Mouse (Mus musculus) left cerebral cortex, postnatal 14 days (tissue): Measurements from ENCODE around the gene Adat2. TPM values are rescaled to one million over a fixed set of nuclear protein-coding genes. Genes with fewer than 3 reads are reported as not detected.

ENCODE experiments used
- DNase-seq, 2 experiments: peaks; one replicate each; pipeline ENCODE4 v3.0.0; 2021 to 2022; ENCODE audit warnings: low spot score in 2 of 2, mixed read lengths in 1 of 2
- intact Hi-C: fragments of 180-260 bp; cut with DNase I; formaldehyde crosslinking; loops from one replicate; pipeline ENCODE4 v1.15.1; 2025
- total RNA-seq, 2 experiments: library from RNA; stranded (reverse); gene quantifications; 2 replicates each; pipeline ENCODE4 v1.2.3; 2021

Gene Adat2
- total RNA-seq, 2 experiments from 2014 or later: 7.8 to 8.0 TPM

DNA sequence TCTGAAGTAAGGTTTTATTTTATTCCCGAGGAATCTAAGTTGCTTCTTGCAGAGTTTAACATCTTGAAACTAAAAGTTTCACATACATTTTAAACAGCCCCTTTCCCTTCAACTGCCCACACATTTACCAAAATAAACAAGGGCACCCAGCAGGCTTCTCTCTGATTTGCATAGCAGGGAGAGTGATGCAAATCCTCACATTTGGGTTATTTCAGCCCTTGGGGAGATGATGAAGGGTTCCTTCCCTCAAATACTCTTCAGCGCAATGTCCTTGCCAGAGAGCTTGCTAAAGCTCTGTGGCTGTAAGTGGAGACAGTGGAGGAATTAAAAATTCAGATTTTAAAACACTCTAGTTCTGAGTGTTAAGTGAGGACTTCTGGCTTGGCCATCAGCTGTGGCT lies 35.2 kb downstream of the Adat2 start:
- peak; percentile 51 to 77 for DNase-seq

DNA sequence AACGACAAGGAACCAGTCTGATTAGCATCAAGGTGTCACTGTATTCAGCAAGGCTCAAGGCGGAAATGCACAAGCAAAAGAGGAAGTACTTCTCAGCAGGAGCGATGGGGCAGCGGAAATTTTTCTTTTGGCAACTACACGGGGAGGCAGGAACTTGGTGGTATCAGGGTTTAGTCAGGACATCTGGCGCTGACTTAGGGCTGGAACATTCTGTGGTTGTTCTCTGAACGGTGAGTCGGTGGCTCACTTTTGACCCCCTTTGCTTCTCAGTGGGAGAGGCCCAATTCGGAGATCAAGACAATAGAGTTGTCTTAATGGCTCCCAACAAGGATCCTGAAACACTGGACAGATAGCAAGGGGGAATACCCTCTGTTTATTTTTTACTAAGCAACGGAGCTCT lies 39.5 kb downstream of the Adat2 start:
- DNase-seq: no peak
- intact Hi-C loops: no loop called here

More for the DNA sequence above, 35.2 kb downstream of the Adat2 start:
- intact Hi-C loops: loop anchor here (1.0 kb wide), 1 partner anchor 23 kb away; no protein-coding TSS in a partner anchor

DNA sequence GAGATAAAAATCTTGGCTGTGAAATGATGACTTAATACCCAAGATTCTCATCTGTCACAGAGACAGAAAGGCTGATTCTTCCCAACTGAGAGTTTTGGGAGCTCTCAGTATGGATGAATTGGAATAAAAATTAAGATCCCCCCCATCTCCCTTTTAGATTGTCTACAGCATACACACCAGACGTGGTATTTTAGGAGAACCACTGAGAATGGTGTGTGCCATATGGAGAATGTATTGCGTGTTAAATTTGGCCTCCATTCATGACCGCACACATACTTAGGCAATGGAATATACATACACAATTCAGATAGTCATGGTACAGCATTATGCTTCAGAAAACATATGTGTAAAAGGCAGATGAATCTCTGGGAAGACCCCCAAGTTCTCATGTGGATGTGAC lies 40.8 kb downstream of the Adat2 start:
- intact Hi-C loops: no loop called here
- DNase-seq: no peak

DNA sequence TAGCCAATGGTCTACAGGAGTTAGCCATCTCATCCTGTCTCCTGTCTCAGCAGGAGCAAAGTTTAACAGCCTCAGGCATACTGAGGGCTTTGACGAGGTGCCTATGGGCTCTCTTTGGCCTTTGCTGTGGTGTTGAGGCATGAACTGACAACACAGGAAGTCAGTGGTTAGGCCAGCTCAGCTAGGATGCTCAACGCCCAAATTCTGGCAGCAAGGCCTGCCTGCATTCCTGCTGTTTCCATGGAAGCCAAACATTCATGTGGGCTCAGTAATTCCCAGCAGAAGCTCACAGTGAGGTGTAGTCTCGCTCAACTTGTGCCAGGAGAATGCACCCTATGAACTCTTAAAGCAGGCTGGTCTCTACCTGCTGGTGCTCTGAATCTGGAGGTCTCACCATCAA lies 43.4 kb downstream of the Adat2 start:
- peak; percentile 37 to 63 for DNase-seq
- intact Hi-C loops: loop anchor here (5.0 kb wide), 1 partner anchor 126 kb away; no protein-coding TSS in a partner anchor

DNA sequence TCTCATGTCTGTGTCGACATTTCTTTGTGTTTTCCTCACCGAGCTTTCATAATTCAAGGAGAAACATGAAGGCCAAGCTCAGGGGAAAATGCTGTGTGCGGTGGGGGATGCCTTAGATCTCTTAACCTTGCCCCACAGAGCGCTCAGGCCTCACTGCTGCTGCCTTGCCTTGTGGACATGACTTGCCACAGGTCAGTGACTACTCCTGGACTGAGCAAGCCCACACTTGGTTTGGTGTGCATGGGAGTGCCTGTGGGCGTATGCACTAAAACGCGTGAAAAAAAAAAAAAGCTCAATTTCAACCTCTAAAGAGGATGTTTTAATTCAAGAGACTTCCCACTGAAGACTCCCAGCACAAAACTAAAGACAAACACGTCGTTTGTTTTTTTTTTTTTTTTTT lies 44.2 kb downstream of the Adat2 start:
- no peak for DNase-seq
- intact Hi-C loops: loop anchor here (5.0 kb wide), 1 partner anchor 125 kb away; no protein-coding TSS in a partner anchor

DNA sequence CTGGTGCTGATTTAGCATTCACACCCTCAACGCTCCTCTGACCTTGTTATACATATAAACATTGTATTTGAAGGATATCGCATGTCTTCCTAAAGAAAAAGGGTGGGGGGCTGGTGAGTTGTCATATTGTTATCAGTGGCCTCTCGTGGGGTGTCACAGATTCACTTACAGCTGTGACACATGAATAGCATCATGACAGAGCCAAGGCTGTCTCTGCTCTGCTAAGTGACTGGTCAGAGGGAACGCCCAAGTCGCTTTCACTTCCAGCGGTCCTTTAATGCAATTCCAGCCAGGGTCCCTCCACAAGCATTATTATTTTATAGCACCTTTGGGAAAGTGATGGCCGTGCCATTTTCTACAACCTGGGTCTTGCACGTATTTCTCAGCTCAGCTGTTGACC lies 44.8 kb downstream of the Adat2 start:
- intact Hi-C loops: loop anchor here (5.0 kb wide), 1 partner anchor 125 kb away; no protein-coding TSS in a partner anchor

DNA sequence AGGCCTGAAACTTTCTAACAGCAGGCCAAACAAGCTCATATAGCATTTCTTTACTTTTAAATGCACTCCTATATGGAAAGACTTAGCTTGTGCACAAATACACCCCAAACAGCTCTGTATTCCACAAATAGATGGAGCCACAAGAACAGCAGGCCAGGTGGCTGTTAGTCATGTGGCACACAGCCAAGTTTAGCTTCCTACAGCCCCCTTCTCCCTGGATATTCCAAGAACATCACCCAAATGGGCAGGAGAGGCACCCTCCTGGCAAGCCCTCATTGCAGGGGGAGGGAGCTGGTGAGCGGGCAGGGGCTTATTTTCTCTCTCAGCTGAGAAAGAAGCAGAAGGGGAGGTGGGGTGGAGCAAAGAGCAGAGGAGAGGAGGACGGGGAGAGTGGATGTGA lies 48.2 kb downstream of the Adat2 start:
- intact Hi-C loops: no loop called here
- DNase-seq: peak; percentile 51 to 62

More for the DNA sequence above, 44.8 kb downstream of the Adat2 start:
- DNase-seq: no peak

Other genes starting within 250 kb of the Adat2 start
- gene Phactr2, start 78.5 kb upstream of the Adat2 start, total RNA-seq: 10 to 100 TPM; 15.9 to 18.8 TPM
- gene Fuca2, start 53.4 kb upstream of the Adat2 start, total RNA-seq: 10 to 100 TPM; 36.0 to 44.8 TPM
- gene Pex3, start 248 bp downstream of the Adat2 start, total RNA-seq: 10 to 100 TPM; 22.7 to 29.1 TPM